Mouse (Mus musculus) lung, adult 2 months (tissue): ENCODE data around the gene Vars.

Experiments
- CTCF ChIP-seq: fragments of 200-500 bp; IDR thresholded peaks from 2 replicates; pipeline ENCODE4 v1.5.1; 2011; ENCODE audit warnings: mild to moderate bottlenecking, low read length, control low read depth; ENCODE audit not compliant: insufficient read depth
- POLR2A ChIP-seq: fragments of 200-500 bp; IDR thresholded peaks from 2 replicates; pipeline ENCODE4 v1.6.1; 2011; ENCODE audit warnings: low read depth, mild to moderate bottlenecking, control low read depth, low read length, borderline replicate concordance; ENCODE audit errors: extremely low read depth

DNA sequence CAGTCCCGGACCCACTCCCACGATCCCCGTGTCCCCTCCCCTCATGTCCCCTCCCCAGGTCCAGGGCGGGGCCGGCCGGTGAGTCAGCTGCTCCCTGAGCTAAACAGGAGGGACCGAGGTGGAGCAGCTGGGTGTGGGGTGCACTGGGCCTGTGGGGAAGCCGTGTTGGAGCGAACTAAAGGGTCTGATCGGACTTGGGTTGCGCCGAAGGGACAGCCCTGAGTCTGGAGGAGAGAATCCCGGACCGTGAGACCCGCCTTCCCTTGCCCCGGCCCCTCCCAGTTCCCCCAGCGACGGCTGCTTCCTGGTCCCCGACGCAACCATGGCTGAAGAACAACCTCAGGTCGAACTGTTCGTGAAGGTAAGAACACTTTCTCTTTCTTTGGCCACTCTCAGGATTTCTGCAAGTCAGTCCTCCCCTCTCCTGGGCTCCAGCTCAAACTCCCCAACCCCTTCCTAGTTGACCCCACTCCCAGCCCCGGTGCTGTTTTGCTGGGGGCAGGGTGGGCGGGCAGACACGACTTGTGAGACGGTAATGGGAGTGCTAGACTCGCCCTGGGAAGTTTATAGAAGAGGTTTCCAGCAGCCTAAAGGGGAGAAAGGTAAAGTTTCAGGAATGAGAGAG is 49.5 kb downstream of the Vars start:
- TF ChIP-seq CTCF: no peak
- peak; percentile 97; the same call in 1 of the 2 replicates for TF ChIP-seq POLR2A
